Mouse (Mus musculus) frontal cortex, postnatal 36 days (tissue): ENCODE measurements around the gene Gm21083.

Experiments
- DNase-seq, 2 experiments: peaks; one replicate each; pipeline ENCODE4 v3.0.0; 2022; ENCODE audit warnings: low spot score in 2 of 2

Gene Gm21083

DNA sequence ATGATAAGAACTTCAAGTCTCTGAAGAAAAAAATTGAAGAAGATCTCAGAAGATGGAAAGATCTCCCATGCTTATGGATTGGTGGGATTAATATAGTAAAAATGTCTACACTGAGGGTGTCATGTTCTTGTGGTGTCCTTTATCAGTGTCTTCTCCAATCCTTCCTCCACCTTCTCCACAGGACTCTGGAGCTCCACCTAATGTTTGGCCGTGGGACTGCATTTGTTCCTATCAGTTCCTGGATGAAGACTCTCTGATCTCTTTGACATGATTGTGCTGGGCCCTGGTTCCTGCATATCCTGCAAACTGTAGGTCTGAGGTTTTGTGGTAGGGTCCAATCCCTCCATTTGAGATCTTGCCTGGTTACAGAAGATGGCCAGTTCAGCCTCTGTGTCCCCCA lies 51.0 kb downstream of the Gm21083 start:
- DNase-seq = peak in 1 of 2 experiments; percentile 13

DNA sequence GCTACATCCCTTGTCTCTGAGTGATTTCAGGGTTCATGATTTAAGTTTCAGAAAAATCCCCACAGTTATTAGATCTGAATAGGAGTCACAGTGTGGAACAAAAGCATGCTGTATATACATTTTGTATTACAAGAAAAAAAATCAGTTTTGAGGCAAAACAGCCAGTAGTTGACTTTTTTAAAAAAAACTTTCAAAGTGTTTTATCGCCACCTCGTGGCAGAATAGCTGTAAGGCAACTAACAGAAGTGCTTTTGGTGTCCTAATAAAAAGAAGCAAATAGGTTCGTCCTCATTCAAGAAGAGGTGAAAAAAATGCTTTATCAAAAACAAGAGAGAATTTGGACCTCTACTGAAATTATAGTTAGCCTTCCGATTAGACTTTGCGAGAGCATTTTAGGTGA lies 52.9 kb downstream of the Gm21083 start:
- peak in 1 of 2 experiments; percentile 15 for DNase-seq
